Mouse (Mus musculus) ES-E14 (cell line): ENCODE data around the gene Trip12. TPM values are rescaled to one million over a fixed set of nuclear protein-coding genes. Genes with fewer than 3 reads are reported as not detected.

Experiments used
- DNase-seq: peaks from one replicate; pipeline ENCODE4 v3.0.0-alpha.2; 2013; ENCODE audit warnings: low read depth, low spot score
- H3K27ac ChIP-seq: 2 replicates; pipeline ENCODE4 v1.5.1; 2012; ENCODE audit warnings: low read depth, mild to moderate bottlenecking, low read length, moderate library complexity, mixed read lengths; ENCODE audit not compliant: poor library complexity, insufficient read depth, severe bottlenecking
- H3K36me3 ChIP-seq: 2 replicates; pipeline ENCODE4 v1.6.1; 2012; ENCODE audit warnings: mild to moderate bottlenecking, low read length, moderate library complexity, mixed read lengths; ENCODE audit not compliant: control insufficient read depth, poor library complexity, insufficient read depth, severe bottlenecking
- H3K4me1 ChIP-seq, 2 experiments: fragments of 150-350 bp in 1 of 2; sonication (generic) in 1 of 2; 2 replicates each; pipeline ENCODE4 v1.6.1; 2012; ENCODE audit warnings: low read length in 2 of 2, mild to moderate bottlenecking in 1 of 2, mixed read lengths in 1 of 2; ENCODE audit not compliant: control insufficient read depth in 2 of 2, insufficient read depth in 2 of 2, poor library complexity in 1 of 2
- H3K4me3 ChIP-seq, 2 experiments: fragments of 150-350 bp in 1 of 2; sonication (generic) in 1 of 2; 2 replicates each; pipeline ENCODE4 v1.5.1; 2012; ENCODE audit warnings: low read length in 2 of 2, low read depth in 1 of 2, mild to moderate bottlenecking in 1 of 2, mixed read lengths in 1 of 2; ENCODE audit not compliant: insufficient read depth in 1 of 2, poor library complexity in 1 of 2, severe bottlenecking in 1 of 2
- H3K9ac ChIP-seq: 2 replicates; pipeline ENCODE4 v1.6.1; 2012; ENCODE audit warnings: low read depth, mild to moderate bottlenecking, low read length, mixed read lengths; ENCODE audit not compliant: poor library complexity, insufficient read depth, severe bottlenecking
- H3K9me3 ChIP-seq: fragments of 150-350 bp; sonication (generic); 2 replicates; pipeline ENCODE4 v1.6.1; 2012; ENCODE audit warnings: low read depth, mild to moderate bottlenecking, low read length; ENCODE audit not compliant: control insufficient read depth, insufficient read depth
- CHD2 ChIP-seq: IDR thresholded peaks from 2 replicates; pipeline ENCODE4 v1.6.1; 2014; ENCODE audit warnings: mild to moderate bottlenecking, low read depth, low read length, inconsistent platforms
- HCFC1 ChIP-seq: IDR thresholded peaks from 2 replicates; pipeline ENCODE4 v1.6.1; 2012; ENCODE audit warnings: low read length, inconsistent platforms, borderline replicate concordance; ENCODE audit not compliant: insufficient read depth
- MAFK ChIP-seq: IDR thresholded peaks from 2 replicates; pipeline ENCODE4 v1.6.1; 2014; ENCODE audit warnings: mild to moderate bottlenecking, low read depth, low read length, inconsistent platforms; ENCODE audit not compliant: insufficient read depth
- ZC3H11A ChIP-seq: IDR thresholded peaks from 2 replicates; pipeline ENCODE4 v1.6.1; 2012; ENCODE audit warnings: low read depth, mild to moderate bottlenecking, inconsistent platforms, low read length, borderline replicate concordance
- ZNF384 ChIP-seq: IDR thresholded peaks from 2 replicates; pipeline ENCODE4 v1.6.1; 2012; ENCODE audit warnings: low read depth, low read length, inconsistent platforms
- in situ Hi-C, 2 experiments: fragments of 600-800 bp; cut with MboI; formaldehyde crosslinking; loops; one replicate each; pipeline ENCODE4 v1.15.1; 2025; ENCODE audit warnings: low sequenced_read_pairs in 2 of 2, inconsistent platforms in 1 of 2; ENCODE audit not compliant: unreplicated experiment in 2 of 2
- total RNA-seq: library from RNA; depleted of rRNA; stranded (reverse); fragments of 300-350 nt; gene quantifications from 2 replicates; pipeline ENCODE4 v1.2.3, GENCODE M21; 2012

The Trip12 gene
- total RNA-seq, 1 experiment, result 425 TPM

DNA sequence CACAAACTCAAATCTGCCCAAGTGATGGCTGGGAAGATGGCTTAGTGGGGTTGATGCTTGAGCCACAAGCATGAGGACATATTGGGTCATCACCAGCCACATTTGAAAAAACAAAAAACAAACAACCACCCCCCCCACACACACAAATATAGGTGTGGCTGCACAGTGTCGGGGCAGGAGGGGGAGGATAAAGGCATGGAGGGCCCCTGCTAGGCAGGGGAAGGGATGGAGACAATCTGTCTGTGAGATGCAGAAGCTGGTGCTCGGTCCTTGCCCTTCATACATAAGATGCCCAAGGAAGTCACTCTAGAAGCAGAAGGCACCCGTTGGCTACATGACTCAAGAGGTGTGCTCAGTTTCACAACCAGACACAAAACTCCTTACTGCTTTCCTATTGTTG lies 118.4 kb downstream of the Trip12 start:
- Histone ChIP-seq H3K27ac (no peak overlapping the region), H3K4me3 (no peak overlapping the region), H3K9me3 (no peaks in the 10 kb centered on the region), H3K9ac (no peak overlapping the region), H3K4me1 (peaks cover 0 to 3% of the 10 kb centered on the region in 2 experiments; a peak in 1 of 4 replicates), H3K36me3 (peaks cover 20% of the 10 kb centered on the region)
- in situ Hi-C loops, result loop anchor here in 1 of 2 experiments (10.0 kb wide), 1 partner anchor 153 kb away; no protein-coding TSS in a partner anchor
- TF ChIP-seq HCFC1, result no peak
- TF ChIP-seq CHD2, result no peak
- TF ChIP-seq MAFK, result no peak
- no peak for TF ChIP-seq ZNF384
- TF ChIP-seq ZC3H11A, result no peak
- no peak for DNase-seq

DNA sequence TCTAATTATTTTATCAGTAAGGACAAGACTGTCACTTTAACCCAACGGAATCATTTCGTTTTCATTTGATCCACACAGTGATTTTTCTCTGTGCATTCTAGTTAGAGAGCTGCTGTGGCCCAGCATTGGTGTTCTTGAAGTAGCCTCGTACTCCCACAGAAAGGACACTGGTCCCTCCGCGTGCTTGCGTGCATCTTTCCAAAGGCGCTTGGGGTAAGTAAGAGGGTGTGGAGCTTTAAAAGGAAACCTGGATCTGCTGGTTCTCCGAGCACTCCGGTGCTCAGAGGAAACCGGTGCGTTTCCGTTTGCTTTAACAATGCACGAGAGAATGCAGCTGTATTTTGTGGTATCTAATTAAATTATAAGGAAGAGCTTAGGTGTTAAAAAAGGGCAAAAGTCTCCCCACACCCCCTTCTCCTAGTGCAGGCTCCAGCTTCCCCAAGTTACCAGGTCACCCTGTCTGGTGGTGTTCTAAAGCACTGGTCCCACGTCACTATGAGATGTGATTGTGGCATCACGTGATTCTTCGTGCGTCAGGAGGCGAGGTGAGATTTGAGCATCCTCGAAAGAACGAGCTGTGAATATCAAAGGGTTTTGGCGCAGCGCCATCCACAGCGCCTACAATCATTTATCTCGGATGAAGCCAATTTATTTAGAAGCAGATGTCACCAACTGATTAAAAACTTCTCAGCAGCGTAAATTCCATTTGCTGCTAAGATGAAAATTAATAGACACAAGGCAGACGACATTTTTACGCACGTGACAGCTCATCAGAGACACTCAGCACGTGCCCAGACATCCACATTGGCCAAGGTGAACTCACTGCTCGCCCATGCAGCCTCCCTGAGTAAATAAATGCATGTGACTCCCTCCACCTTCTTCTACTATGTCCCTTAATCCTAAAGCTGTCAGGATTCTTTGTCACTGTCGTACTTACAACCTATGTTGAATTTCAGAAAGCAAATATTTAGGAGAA lies 130.2 kb downstream of the Trip12 start:
- Histone ChIP-seq H3K9me3 (no peaks in the 10 kb centered on the region), H3K27ac (no peak overlapping the region), H3K4me3 (peak overlapping the region; percentile 2 to 26; a peak in 2 of 4 replicates), H3K36me3 (no peaks in the 10 kb centered on the region), H3K9ac (no peak overlapping the region), H3K4me1 (peaks cover 0 to 4% of the 10 kb centered on the region in 2 experiments; a peak in 1 of 4 replicates)
- no peak for TF ChIP-seq CHD2
- TF ChIP-seq HCFC1, result no peak
- no peak for TF ChIP-seq MAFK
- no peak for TF ChIP-seq ZNF384
- TF ChIP-seq ZC3H11A, result no peak
- in situ Hi-C loops, result no loop called here
- no peak for DNase-seq

DNA sequence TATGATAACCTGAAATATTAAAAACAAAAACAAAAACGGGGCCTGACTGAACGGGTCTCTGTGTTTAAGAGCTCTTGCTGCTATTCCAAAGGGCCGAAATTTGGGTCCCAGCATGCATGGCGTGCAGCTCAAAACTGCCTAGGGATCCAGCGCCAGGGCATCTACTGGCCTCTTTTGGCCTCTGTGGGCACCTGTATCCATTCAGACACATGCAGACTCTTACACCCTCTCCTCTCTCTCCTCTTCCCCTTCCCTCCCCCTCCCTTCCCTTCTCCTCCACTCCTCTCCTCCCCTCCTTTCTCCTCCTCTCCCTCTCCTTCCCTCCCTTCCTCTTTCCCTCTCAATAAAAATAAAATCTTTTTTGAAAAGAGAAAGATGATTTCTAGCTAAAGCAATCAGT lies 130.9 kb downstream of the Trip12 start:
- TF ChIP-seq HCFC1, result no peak
- TF ChIP-seq ZNF384, result no peak
- TF ChIP-seq ZC3H11A, result no peak
- TF ChIP-seq MAFK, result no peak
- no peak for TF ChIP-seq CHD2
- H3K4me1 ChIP-seq, result peaks cover 0 to 4% of the 10 kb centered on the region in 2 experiments; a peak in 1 of 4 replicates
- H3K9ac ChIP-seq, result no peak overlapping the region
- DNase-seq, result no peak
- H3K4me3 ChIP-seq, result 0 out of 4 replicates have a peak overlapping the region, but pooled peaks of 1 of the 2 experiments have one; percentile 2
- H3K36me3 ChIP-seq, result no peaks in the 10 kb centered on the region
- no peak overlapping the region for H3K27ac ChIP-seq
- no peaks in the 10 kb centered on the region for H3K9me3 ChIP-seq
- in situ Hi-C loops, result no loop called here

DNA sequence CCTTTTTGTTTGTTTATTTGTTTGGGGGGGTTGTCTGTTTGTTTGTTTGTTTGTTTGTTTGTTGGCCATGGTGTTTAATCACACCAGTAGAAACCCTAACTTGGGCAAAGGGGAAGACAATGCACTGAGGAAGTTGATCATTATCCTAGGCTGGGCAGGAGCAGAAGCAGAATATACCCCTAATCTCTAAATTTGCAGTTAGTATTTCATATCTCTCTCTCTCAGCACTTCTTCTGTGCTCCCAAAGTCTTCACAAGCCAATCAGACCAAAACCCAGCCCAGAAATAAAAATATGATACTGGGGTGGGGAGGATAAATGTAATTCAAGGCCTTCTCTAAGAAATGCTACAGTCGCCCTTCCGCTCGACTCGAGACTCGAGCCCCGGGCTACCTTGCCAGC lies 140.1 kb downstream of the Trip12 start:
- H3K27ac ChIP-seq, result no peak overlapping the region
- TF ChIP-seq MAFK, result no peak
- TF ChIP-seq HCFC1, result no peak
- no peak for TF ChIP-seq ZC3H11A
- TF ChIP-seq ZNF384, result no peak
- TF ChIP-seq CHD2, result no peak
- 0 out of 4 replicates have a peak, but pooled peaks cover 0 to 4% of the 10 kb centered on the region in 2 experiments for H3K4me1 ChIP-seq
- no peak overlapping the region for H3K9ac ChIP-seq
- no peak for DNase-seq
- H3K36me3 ChIP-seq, result no peaks in the 10 kb centered on the region
- no peaks in the 10 kb centered on the region for H3K9me3 ChIP-seq
- in situ Hi-C loops, result no loop called here
- H3K4me3 ChIP-seq, result no peak overlapping the region
